Mouse (Mus musculus) central nervous system, embryonic 11.5 days (tissue): ENCODE results near the gene Flywch2. TPM values are rescaled to one million over a fixed set of nuclear protein-coding genes. Genes with fewer than 3 reads are reported as not detected.

Experiments
- polyA plus RNA-seq: library from polyadenylated mRNA; depleted of rRNA; stranded (reverse); fragments of >200 nt; gene quantifications from 2 replicates; pipeline ENCODE4 v1.2.3, GENCODE M21; 2012; rRNA removed

The Flywch2 gene
- 28.6 and 30.1 TPM in 2 replicates for polyA plus RNA-seq

DNA sequence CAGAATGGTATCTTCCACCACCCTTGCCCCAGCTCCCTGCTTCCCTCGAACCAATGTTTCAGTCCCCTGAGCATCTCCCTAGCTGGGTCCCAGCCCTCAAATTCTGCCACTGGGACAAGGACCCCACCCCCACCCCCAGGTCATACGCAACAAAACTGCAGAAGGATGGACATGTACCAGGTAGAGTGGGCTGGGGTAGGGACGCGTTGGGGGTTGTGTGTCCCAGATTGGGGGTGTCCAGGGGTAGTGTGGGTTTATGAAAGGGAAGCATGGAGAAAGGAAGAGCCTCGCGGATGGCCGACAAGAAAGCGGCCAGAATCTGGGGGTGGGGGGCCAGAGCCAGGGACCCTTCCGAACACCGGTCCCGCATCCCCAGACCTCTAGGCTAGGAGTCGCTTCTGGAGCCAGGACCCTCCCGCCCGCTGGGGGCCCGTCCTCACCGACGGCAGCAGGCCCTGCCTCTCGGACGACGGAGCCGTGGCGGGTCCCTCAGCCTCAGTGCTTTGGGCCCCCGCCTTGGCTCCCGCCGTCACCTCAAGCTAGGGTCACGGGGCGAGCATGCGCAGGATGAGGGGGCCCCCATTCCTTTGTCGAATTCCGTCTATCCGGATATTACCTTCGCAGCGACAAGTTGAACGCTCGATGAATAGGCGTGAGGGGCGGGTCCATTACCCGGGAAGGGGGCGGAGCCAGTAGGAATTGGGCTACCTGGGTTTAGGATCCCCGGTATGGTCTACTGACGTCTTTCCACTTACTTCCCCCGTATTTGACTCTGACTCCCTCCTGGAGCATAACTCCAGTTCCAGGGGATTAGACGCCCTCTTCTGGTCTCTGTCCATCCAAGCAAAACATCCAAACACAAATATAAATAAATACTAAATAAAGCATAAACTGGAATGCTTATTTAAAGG, at the start of gene Flywch2:
Flywch2 (minus strand) TSS at position 521 of the 911 bp plus-strand sequence.

DNA sequence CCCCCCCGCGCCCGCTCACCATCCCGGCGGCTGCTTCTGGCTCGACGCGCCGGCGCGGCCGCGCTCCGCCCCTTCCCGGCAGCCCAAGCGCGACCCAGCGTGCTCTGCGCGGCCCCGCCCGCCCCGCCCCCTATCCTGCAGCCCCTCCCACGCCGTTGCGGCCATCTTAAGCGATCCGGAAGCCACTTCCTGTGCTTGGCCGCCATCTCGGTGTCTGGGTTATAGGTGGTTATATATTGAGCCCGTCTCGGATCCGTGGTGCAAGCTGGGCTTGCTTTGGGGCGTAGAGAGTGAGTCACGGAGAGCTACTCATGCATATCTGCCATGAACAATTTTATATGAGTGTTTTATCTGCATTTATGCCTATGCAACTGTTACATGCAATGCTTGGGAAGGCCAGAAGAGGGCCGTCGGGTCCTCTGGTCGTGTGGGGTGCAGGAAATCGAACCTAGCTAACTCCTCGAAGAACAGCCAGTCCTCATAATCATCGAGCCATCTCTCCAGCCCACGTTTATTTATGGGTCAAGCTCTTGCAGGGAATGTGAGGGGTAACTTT, 43.3 kb upstream of the Flywch2 start, which contains the start of gene Elob:
Elob (minus strand) TSS at position 73 of the 556 bp plus-strand sequence.

DNA sequence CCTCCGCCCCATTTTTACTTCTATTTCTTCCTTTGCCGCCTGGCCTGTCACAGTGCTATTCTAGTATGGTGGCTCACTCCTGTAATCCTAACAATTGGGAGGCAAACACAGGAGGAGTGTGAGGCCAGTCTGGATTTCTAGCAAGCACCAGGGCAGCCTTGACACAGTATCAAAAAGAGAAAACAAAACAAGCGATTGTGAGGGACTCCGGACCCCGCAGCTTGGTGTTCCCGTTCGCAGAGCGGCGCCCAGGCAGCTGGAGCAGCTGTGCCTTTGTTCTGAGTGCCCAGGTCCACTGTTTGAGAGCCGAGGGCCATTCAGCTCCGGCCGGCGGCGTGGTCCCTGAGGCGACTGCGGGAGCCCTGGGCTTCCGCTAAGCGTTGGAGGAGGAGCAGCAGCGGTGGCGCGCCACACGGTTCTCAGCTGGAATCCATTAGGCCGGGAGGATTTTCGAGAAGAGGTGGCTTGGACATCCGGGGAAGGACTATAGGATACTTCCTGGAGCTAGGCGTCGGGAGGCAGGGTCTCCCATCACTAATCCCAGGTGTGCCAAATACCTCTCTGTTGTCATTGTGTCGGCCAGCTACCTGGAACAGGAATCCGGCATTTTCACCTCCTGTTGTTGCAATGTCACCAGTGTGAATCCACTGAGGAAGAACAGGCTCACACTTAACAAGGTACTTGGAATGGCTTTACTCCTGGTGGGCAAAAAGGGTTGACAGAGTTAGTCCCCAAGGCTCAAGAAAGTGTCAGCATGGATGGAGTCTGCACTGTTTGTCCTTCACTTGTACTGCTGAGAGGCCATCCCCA, 4.6 kb upstream of the Flywch2 start, which contains the start of gene Srrm2:
Srrm2 (plus strand) TSS at position 264 of the 810 bp plus-strand sequence.

DNA sequence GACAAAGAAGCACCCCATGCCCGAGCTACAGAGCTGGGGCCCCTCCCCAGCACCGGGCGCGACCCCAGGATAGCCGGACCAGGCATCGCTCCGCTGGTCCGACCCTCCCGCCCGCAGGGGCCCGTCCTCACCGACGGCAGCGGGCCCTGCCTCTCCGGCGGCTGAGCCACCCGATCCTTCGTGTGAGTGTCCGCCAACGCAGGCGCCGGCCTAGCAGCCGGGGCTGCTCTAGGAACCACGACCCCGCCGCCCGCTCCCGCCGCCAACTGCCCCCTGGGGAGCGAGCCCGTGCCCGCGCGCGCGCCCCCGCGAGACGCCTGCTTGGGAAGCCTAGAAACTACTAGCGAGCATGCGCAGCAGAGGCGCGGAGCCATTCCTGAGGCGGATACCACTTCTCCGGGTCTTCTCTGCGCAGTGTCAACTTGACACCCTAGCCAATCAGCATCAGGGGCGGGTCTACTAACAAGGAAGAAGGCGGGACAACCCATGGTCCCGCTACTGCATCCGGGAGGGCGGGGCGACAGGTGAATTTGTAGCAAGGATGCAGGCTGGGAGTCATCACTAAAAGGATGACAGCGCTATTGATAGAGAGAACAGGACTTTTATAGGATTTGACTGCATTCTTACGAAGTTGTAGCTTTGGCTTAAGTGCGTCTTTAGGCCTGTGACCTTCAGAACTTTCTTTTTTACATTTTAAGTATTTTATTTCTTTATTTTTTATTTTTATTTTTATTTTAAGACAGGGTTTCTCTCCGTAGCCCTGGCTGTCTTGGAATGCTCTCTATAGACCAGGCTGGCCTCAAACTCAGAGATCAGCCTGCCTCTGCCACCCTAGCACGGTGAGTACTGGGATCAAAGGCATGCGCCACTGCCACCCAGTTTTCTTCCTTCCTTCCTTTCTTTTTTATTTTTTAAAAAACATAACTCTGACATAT, 14.3 kb downstream of the Flywch2 start, which contains the start of gene Flywch1:
Flywch1 (minus strand) TSS at position 319 of the 935 bp plus-strand sequence.

DNA sequence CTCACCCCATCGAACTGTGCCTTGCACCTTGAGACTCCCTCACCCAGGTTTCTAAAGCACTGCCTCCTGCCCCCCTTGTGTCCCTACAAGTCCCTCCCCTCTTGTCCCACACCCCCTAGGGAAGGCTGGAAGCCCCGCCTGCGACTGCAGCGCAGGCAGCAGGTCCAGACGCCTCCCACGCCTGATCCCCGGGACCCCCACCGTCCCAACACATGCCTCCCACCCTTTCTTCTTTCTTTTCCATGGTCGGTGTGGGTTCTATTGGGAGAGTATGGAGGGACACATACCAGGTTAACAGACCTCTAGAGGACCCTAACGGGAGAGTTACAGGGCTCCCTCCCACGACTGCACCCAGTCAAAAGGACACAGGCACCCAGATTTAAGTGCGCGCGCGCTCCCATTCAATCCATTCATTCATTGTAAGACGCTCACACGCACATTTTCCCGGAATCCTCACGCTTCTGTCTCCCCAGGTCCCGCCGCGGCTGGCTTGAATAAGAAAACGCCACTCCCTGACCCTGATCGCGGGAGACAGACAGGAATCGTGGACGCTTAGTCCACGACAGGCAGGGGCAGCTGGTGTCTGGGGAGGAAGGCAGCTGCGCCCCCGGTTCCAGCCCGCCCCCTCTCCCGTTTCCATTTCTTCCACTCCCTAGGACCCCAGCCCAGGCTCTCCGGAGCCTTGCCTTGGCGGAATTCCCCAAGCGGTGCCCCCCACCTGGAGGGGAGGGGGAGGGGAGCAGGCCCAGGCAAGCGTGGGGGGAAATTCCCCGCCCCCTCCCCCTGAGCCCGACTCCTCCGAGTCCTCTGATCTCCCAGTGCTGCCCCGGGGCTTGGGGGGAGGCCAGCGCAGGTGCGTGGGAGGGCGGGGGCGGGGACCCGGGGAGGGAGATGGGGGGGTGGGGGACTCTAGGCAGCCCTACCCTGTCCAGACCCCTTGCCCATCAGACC, 40.3 kb downstream of the Flywch2 start, which contains the start of gene Kremen2:
Kremen2 (minus strand) TSS at position 533 of the 951 bp plus-strand sequence.

DNA sequence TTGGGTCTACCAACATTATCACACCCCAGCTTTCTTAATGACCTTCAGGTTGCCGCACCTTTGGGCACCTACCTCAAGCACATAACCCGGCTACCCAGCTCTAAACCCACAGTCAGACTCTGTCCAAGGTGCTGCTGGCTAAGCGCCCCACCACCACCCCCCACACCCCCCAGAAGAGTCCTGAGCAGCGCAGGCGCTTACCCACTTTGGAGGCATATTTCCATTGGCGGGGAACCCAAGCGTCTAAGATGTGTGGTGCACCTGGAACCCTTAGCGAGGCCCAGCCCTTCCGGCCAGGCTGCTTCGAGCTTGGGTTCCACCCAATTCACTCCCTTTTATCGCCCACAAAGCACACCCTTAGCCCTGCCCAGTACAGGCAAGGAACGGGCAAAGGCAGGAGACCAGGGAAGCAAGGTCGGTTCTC, 45.3 kb downstream of the Flywch2 start, which contains the start of gene Paqr4:
Paqr4 (minus strand) TSS at position 270 of the 424 bp plus-strand sequence.

Other genes with a start within 250 kb of the Flywch2 start
- 16.3 and 16.4 TPM in 2 replicates for gene Zfp213, start 221.8 kb downstream of the Flywch2 start, polyA plus RNA-seq
- 30.8 and 32.9 TPM in 2 replicates for gene Zfp13, start 186.6 kb downstream of the Flywch2 start, polyA plus RNA-seq
- 0.38 and 0.57 TPM in 2 replicates for gene Zscan10, start 185.2 kb downstream of the Flywch2 start, polyA plus RNA-seq
- 0.74 and 1.1 TPM in 2 replicates for gene Mmp25, start 140.8 kb downstream of the Flywch2 start, polyA plus RNA-seq
- 0.19 and 0.22 TPM in 2 replicates for gene Bicdl2, start 125.6 kb downstream of the Flywch2 start, polyA plus RNA-seq
- gene Hcfc1r1, start 112.5 kb downstream of the Flywch2 start, polyA plus RNA-seq: 35.1 and 40.8 TPM in 2 replicates
- gene Thoc6, start 112.2 kb downstream of the Flywch2 start, polyA plus RNA-seq: 44.0 and 45.6 TPM in 2 replicates
- 2.3 and 3.4 TPM in 2 replicates for gene Tnfrsf12a, start 108.6 kb downstream of the Flywch2 start, polyA plus RNA-seq
- 4.8 and 12.5 TPM in 2 replicates for gene Cldn6, start 106.8 kb downstream of the Flywch2 start, polyA plus RNA-seq
- gene Cldn9, start 102.1 kb downstream of the Flywch2 start, polyA plus RNA-seq: 1.6 and 2.8 TPM in 2 replicates
- gene 1520401A03Rik, start 63.3 kb downstream of the Flywch2 start, polyA plus RNA-seq: 0.05 and 1.1 TPM in 2 replicates
- 45.2 and 56.0 TPM in 2 replicates for gene Pkmyt1, start 59.7 kb downstream of the Flywch2 start, polyA plus RNA-seq
- gene Paqr4, start 45.2 kb downstream of the Flywch2 start, polyA plus RNA-seq: 12.7 and 14.2 TPM in 2 replicates
- 1.4 and 6.2 TPM in 2 replicates for gene Kremen2, start 40.2 kb downstream of the Flywch2 start, polyA plus RNA-seq
- gene Flywch1, start 14.5 kb downstream of the Flywch2 start, polyA plus RNA-seq: 83.3 and 88.4 TPM in 2 replicates
- gene Srrm2, start 4.5 kb upstream of the Flywch2 start, polyA plus RNA-seq: 640 and 782 TPM in 2 replicates
- 524 and 676 TPM in 2 replicates for gene Elob, start 43.1 kb upstream of the Flywch2 start, polyA plus RNA-seq
- gene Prss33, start 50.0 kb upstream of the Flywch2 start, polyA plus RNA-seq: 0.26 and 0.46 TPM in 2 replicates
- 0.06 TPM in 1 of 2 replicates, not detected in the other for gene Prss32, start 57.8 kb upstream of the Flywch2 start, polyA plus RNA-seq
- gene Prss41, start 58.1 kb upstream of the Flywch2 start, polyA plus RNA-seq: 1.2 and 3.0 TPM in 2 replicates
- not detected in 2 replicates for gene Prss21, start 82.0 kb upstream of the Flywch2 start, polyA plus RNA-seq
- gene Dcpp1, start 94.8 kb upstream of the Flywch2 start, polyA plus RNA-seq: not detected in 2 replicates
- gene Dcpp2, start 94.8 kb upstream of the Flywch2 start, polyA plus RNA-seq: not detected in 2 replicates
- not detected in 2 replicates for gene Dcpp3, start 131.4 kb upstream of the Flywch2 start, polyA plus RNA-seq
- 0.08 TPM in 1 of 2 replicates, not detected in the other for gene Sbp, start 155.6 kb upstream of the Flywch2 start, polyA plus RNA-seq
- not detected in 2 replicates for gene Sbpl, start 169.2 kb upstream of the Flywch2 start, polyA plus RNA-seq
- 0.05 TPM in 1 of 2 replicates, not detected in the other for gene Prss30, start 194.5 kb upstream of the Flywch2 start, polyA plus RNA-seq
- 0.22 and 0.35 TPM in 2 replicates for gene Prss22, start 212.0 kb upstream of the Flywch2 start, polyA plus RNA-seq